Mouse (Mus musculus): ENCODE measurements around the gene Adam11.
A peak's percentile ranks its signal among the peaks of the same experiment; 100 is the strongest.

Gene Adam11

GRCm38 (mm10) chr11:102778597-102778996 is 17.4 kb downstream of the Adam11 start:
- no peak for DNase-seq (ENCODE audit: extremely low spot score)

DNA sequence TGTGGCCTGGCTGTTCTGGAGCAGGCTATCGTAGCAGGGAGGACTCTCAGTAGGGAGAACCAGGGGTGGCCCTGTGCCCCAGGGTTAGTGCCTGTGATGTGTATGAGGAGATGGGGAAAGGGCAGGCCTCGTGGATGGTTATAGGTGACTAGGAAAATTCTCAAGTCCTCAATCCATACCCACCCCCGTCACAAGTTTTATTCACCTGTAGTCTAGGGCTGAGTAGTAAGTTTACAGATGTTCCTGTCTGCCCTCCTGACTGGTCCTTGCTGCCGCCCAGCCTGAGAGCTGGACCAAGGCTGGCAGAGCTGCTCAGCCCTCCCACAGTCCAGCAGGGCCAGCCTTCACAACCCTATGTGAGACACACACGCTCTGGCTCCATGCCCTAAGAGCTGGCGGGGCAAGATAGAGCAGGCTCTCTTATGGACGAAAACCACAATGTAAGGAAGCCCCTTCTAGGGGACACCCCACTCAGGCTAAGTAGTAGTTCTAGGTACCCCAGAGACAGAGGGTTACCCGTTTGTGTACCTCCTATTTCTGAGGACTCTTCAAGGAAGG is 17.9 kb downstream of the Adam11 start:
- DNase-seq (ENCODE audit: extremely low spot score), result no peak

GRCm38 (mm10) chr11:102779824-102780223 is 18.6 kb downstream of the Adam11 start:
- no peak for DNase-seq (ENCODE audit: extremely low spot score)

DNA sequence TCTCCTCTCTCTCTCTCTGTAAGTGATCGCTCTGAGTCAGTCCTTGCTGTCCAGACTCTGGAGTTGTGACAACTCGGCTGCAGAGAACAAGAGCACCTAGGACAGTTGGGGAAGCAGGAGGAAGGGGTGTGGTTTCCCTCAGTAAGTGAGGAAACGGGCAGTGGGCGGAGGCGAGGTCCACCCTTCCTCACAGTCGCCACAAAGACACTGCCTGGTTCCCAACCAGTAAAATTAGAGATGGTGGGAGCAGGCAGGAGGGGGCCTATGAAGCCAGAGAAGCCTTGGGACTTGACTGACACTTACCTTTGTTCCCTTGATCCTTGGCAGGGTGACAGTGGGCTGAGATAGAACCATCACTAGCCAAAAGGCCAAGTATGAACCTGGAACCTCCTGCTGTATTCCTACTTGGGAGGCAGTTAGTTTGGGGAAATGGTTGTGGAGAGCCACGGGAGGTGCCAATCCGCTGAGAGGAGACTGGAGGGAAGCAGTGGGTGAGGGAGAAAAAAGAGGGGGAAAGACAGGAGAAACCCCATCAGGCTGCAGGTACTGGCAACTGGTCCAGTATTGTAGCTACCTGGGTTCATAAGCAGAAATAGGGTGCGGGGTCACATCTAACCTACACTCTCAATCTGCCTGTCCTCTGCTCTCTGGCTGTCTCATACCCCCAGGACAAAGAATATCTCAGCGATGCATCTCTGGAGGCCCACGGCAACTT is 19.2 kb downstream of the Adam11 start:
- DNase-seq (ENCODE audit: extremely low spot score), result no peak

GRCm38 (mm10) chr11:102780986-102781351 is 19.7 kb downstream of the Adam11 start:
- no peak for DNase-seq (ENCODE audit: extremely low spot score)

- no peak for DNase-seq (ENCODE audit: extremely low spot score)
Observed at GRCm38 (mm10) chr11:102781523-102781922, 20.3 kb downstream of the Adam11 start.

- no peak for DNase-seq (ENCODE audit: extremely low spot score)
Observed at GRCm38 (mm10) chr11:102783443-102783842, 22.2 kb downstream of the Adam11 start.

DNA sequence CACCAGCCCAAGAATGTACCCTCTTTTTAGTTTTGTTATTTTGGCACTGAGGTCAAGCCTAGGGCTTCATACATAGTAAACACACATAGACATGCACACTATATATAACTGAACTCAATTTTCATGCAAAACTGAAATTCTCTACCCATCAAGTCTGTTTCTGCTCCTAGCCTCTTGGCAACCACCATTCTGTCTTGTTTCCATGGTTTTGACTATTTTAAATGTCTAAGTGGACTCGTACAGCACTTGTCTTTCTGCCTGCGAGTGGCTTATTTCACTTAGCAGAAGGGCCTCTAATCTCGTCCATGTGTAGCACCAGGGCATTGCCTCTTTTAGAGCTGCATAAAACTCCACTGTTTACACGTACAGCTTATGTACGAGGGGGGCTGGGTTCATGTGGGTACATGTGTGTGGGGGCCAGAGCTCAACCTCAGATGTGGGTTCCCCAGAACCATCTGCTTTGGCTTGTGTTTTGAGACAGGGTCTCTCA is 26.5 kb downstream of the Adam11 start:
- DNase-seq (ENCODE audit: extremely low spot score), result no peak

DNA sequence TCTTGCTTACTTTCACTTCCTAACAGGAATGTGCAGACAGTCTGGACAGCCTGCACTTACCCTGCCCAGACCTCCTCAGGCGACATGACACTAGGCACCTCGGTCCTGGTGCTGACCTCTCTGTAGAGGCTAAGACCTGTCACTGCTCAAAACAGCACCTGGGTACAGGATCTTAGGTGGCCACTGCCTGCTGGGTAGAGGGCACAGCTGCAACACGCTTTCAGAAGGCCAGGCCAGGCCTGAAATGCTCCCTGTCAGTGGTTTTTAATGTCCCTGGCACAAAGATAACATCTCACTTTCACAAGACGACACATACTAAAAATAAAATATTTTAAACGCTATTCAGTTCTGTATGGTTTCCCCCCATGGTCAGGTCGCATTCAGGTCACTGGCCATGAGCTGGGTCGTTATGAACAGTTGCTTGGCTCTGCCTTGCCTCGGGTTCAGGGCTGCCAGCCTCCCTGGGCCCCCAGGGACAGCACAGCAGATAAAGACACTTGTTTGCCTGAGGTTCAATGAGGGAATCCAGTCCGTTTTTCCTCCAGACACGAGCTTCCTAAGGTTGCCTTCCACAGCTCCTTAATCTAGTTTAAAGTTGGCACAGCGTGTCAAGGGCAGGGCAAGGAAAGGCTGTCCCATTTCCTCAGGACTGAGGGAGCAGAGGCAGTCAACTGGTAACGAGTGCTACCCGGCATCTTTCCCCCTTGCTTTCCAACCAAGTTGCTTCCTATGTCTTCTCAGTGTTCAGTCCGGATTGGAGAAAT is 30.6 kb downstream of the Adam11 start:
- DNase-seq (ENCODE audit: extremely low spot score), result no peak

DNA sequence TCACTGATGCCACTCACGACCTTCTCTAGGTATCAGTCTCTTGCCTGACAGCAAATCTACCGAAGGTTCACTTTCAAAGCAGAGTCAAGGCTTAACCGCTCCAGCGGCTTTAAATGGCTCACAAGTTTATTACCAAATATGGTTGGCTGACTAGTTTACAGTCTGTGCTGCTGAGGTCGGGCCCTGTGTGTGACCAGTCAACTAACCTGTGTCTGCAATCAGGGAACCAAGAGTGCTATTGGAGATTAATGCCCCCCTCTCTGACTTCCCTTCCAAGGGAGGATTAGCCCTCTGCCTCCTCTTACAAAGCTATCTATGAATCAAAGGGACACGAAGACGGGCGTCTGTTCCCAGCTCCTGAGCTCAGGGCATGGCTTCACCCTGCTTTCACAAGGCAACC is 32.9 kb downstream of the Adam11 start:
- DNase-seq (ENCODE audit: extremely low spot score), result no peak

- no peak for DNase-seq (ENCODE audit: extremely low spot score)
Observed at GRCm38 (mm10) chr11:102803453-102803852, 42.2 kb downstream of the Adam11 start.

GRCm38 (mm10) chr11:102808246-102808645 is 47.0 kb downstream of the Adam11 start:
- no peak for DNase-seq (ENCODE audit: extremely low spot score)

- no peak for DNase-seq (ENCODE audit: extremely low spot score)
Observed at GRCm38 (mm10) chr11:102810721-102811485, 49.7 kb downstream of the Adam11 start.

GRCm38 (mm10) chr11:102814881-102815280 is 53.6 kb downstream of the Adam11 start:
- no peak for DNase-seq (ENCODE audit: extremely low spot score)

DNA sequence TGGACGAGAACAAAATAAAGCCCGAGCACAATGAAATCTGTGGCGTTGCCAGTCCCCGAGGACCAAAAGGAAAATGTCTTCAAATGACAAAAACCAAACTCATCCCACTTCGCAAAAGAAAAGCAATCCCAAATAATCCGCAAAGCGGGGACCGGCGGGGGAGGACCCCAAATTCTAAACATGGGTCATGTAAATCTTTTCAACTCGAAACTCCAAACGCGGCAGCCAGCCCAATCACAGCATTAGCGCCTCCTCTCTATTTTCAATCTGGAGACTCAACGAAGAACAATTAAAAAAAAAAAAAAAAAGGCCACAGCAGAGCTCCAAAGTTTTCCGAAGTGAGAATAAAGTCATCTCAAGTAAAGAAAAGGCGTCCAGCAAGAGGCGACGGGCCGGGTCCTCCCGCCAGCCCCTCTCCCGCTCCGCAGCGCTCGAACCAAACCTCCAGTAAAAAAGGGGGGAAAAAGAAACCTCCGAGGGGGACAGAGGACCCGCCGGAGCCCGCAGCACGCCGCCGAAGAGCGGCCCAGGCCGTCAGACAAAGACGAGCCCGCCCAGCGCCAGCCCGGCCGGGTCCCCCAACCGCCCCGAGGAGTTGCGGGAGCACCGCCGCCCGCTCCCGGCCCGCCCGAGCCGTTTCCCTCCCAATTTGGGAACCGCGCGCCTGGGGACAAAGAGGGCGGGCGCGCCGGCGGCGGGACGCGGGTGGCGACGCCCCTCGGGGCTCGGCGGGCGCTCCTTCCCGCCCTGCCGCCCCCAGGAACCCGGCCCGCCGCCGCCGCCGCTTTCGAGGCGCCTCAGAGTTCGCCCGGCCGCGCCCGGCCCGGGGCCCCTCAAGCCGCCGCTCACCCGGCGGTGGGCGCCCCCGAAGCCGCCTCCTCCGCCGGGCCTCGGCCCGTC is 57.1 kb downstream of the Adam11 start:
- DNase-seq (ENCODE audit: extremely low spot score), result peak; percentile 78

DNA sequence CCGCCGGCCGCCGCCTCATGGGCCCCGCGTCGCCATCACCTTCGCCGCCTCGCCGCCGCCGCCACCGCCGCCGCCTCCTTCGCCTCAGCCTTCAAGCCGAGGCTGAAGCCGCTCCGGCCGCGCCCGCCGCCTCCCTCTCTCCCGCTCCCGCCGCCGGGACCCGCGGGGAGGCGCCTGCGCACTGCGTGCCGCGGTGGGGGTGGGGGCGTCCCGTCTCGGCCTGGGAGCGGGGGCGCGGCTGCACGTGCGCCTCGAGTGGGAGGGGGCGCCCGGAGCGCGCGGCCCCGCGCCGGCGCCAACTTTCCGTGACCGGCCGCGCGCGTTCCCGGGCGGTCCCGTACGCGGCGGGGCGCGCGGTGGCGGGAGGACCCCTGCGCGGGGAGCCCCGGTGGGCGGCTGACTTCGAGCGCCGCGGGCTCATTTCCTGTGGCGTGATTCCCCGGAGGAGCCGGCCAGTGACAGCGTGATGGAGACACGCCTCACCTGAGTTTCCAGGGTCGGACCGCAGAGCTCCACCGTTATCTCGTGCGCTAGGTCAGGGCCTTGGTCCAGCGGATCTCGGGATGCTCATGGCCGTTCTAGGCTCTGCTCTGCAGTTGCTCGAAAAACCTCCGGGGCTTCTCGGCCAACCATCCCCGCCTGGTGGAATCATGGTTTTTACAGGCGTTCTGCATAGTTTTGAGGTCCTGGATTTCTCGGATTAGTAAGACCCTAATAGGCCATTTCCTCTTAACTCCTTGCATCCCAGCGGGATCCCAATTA is 58.0 kb downstream of the Adam11 start, which contains the start of gene Gjc1:
Gene Gjc1, minus strand, starts transcription at position 680 of the 762 bp plus-strand sequence.
- peak; percentile 80 for DNase-seq (ENCODE audit: extremely low spot score)

- no peak for DNase-seq (ENCODE audit: extremely low spot score)
Observed at GRCm38 (mm10) chr11:102819783-102820385, 58.6 kb downstream of the Adam11 start.

- DNase-seq (ENCODE audit: extremely low spot score), result no peak
Observed at GRCm38 (mm10) chr11:102820432-102820831, 59.2 kb downstream of the Adam11 start.

GRCm38 (mm10) chr11:102821231-102821630 is 60.0 kb downstream of the Adam11 start:
- no peak for DNase-seq (ENCODE audit: extremely low spot score)

DNA sequence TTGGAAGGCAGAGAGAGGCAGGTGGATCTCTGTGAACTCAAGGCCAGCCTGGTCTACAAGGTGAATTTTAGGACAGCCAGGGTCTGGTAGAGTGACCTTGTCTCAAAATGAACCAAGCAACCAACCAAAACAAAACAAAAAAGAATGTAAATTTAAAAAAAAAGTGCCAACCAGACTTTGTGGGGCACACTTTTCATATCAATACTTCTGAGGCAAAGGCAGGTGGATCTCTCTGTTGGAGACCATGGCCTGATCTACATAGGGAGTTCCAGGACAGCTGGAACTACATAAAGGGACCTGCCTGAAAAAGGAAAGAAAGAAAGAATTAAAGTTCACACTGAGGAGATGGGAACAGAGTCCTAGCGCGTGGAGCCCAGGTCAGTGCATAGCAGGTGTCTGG is 65.2 kb downstream of the Adam11 start:
- no peak for DNase-seq (ENCODE audit: extremely low spot score)

All from embryo, embryonic 9.5 days (tissue).